Mouse (Mus musculus): ENCODE data around the gene Cep164. TPM values are rescaled to one million over a fixed set of nuclear protein-coding genes. Genes with fewer than 3 reads are reported as not detected.
A peak's percentile ranks its signal among the peaks of the same experiment; 100 is the strongest.

The Cep164 gene
- polyA plus RNA-seq, 1 experiment from 2014 or later: 20.6 TPM

DNA sequence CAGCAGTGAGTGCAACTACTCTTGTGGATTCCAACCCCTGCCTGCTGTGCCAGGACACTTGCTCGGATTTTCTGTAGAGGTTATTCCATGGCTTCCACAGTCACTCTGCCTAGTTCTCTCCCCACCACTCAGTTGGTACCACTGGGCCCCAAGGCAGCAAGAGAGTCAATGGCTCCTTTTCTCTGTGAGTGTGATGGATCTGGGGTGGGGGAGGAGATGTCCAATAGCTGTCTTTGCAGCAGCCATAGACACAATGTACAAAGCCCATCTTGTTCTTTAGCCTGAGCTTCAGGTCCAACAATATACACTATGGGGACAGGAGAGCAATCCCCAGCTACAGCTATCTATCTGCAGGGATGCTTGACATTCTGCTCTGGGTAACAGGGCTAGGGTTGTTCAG is 25.6 kb upstream of the Cep164 start:
- TF ChIP-seq CTCF (IDR thresholded peaks at IDR 0.05; ENCODE audit: low read depth): no peak
- Histone ChIP-seq H3K4me2 (ENCODE audit: low read length) (no peak overlapping the region), H3K4me3 (replicated peaks; ENCODE audit: low read depth, low read length) (no peak overlapping the region), H3K27me3 (ENCODE audit: insufficient read depth, low read length) (no peaks in the 10 kb centered on the region), H3K9me3 (replicated peaks; ENCODE audit: low read length) (no peaks in the 10 kb centered on the region), H3K36me3 (ENCODE audit: insufficient read depth, low read length) (peaks cover 20% of the 10 kb centered on the region), H3K4me1 (replicated peaks; ENCODE audit: insufficient read depth, low read length) (peaks cover 22% of the 10 kb centered on the region), H3K27ac (no peak overlapping the region), H3K9ac (ENCODE audit: low read depth, low read length) (no peak overlapping the region)
- no peak for ATAC-seq (replicated peaks; ENCODE audit: low FRiP score, low read depth)
- 82% methylated on average over 1 of the region's 1 CpGs for WGBS
- DNase-seq (ENCODE audit: low spot score): no peak

DNA sequence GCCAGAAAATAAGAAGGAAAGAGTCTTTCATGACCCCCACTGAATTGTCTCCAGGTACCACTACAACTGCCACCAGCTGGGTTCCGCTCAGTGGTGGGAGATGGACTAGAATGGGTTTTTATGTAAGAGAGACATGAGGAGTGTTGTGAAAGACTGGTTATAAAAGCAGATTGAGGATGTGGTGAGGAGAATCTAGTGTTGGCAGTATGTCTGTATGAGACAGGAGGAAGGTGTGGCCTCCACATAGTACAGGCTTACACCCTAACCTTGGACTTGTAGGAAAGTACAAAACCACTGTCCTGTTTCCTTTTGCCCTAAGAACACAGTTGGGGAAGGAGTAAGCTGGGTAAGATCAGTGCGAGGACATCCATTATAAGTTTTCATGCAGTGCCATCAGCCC is 25.2 kb upstream of the Cep164 start:
- TF ChIP-seq CTCF (IDR thresholded peaks at IDR 0.05; ENCODE audit: low read depth): no peak
- peaks cover 23% of the 10 kb centered on the region for H3K4me1 ChIP-seq (replicated peaks; ENCODE audit: insufficient read depth, low read length)
- H3K27ac ChIP-seq: no peak overlapping the region
- H3K27me3 ChIP-seq (ENCODE audit: insufficient read depth, low read length): no peaks in the 10 kb centered on the region
- no peak for ATAC-seq (replicated peaks; ENCODE audit: low FRiP score, low read depth)
- H3K4me3 ChIP-seq (replicated peaks; ENCODE audit: low read depth, low read length): no peak overlapping the region
- peaks cover 16% of the 10 kb centered on the region for H3K36me3 ChIP-seq (ENCODE audit: insufficient read depth, low read length)
- no peak overlapping the region for H3K4me2 ChIP-seq (ENCODE audit: low read length)
- no peak overlapping the region for H3K9ac ChIP-seq (ENCODE audit: low read depth, low read length)
- 97% methylated on average over 2 of the region's 2 CpGs for WGBS
- no peaks in the 10 kb centered on the region for H3K9me3 ChIP-seq (replicated peaks; ENCODE audit: low read length)
- no peak for DNase-seq (ENCODE audit: low spot score)

DNA sequence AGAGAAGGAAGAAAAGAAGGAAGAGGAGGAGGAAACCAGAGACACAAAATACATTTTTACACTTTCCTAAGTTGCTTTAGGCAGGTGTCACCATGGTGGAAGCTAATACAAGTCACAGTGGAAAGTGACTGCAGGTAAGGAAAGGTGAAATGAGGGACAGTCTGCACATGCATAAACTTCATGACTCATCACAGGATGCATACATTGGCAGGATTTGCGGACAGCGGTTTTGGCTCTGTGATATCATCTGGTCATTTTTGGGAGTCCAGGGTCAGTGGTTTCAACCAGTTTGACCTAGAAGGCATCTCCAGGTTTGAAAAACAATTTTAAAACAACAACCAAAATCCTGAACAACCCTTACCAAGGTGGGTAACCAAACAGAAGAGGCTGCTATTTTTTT is 23.3 kb upstream of the Cep164 start:
- no peak for TF ChIP-seq CTCF (IDR thresholded peaks at IDR 0.05; ENCODE audit: low read depth)
- DNase-seq (ENCODE audit: low spot score): no peak
- H3K9ac ChIP-seq (ENCODE audit: low read depth, low read length): no peak overlapping the region
- WGBS: 93% methylated on average over 2 of the region's 2 CpGs
- H3K4me3 ChIP-seq (replicated peaks; ENCODE audit: low read depth, low read length): no peak overlapping the region
- H3K27me3 ChIP-seq (ENCODE audit: insufficient read depth, low read length): no peaks in the 10 kb centered on the region
- no peak for ATAC-seq (replicated peaks; ENCODE audit: low FRiP score, low read depth)
- H3K4me1 ChIP-seq (replicated peaks; ENCODE audit: insufficient read depth, low read length): peaks cover 25% of the 10 kb centered on the region
- H3K9me3 ChIP-seq (replicated peaks; ENCODE audit: low read length): no peaks in the 10 kb centered on the region
- H3K36me3 ChIP-seq (ENCODE audit: insufficient read depth, low read length): 0 out of 2 replicates have a peak, but pooled peaks cover 6% of the 10 kb centered on the region
- 0 out of 2 replicates have a peak overlapping the region, but pooled peaks have one; percentile 88 for H3K27ac ChIP-seq
- no peak overlapping the region for H3K4me2 ChIP-seq (ENCODE audit: low read length)

DNA sequence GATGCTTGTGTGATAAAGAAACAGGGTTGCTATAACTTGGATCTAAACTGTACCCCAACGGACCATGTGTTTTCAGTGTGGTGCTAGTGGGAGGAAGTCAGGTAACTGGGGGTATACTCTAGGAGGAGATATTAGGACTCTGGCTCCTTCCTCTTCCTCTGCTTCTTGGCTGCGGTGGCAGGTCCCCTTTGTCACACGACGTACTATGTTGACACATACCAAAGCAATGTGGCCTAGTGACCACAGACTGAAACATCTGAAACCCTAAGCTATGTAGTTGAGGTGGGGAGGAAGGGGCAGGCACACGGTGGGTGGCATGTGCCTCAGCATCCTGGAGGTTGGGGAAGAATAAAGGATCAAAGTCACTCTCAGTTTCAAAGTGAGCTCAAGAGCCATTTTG is 22.8 kb upstream of the Cep164 start:
- H3K27ac ChIP-seq: peak overlapping the region; percentile 88
- peaks cover 25% of the 10 kb centered on the region for H3K4me1 ChIP-seq (replicated peaks; ENCODE audit: insufficient read depth, low read length)
- H3K9ac ChIP-seq (ENCODE audit: low read depth, low read length): no peak overlapping the region
- 54% methylated on average over 5 of the region's 5 CpGs for whole genome bisulfite sequencing
- ATAC-seq (replicated peaks; ENCODE audit: low FRiP score, low read depth): no peak
- H3K36me3 ChIP-seq (ENCODE audit: insufficient read depth, low read length): 0 out of 2 replicates have a peak, but pooled peaks cover 6% of the 10 kb centered on the region
- H3K4me2 ChIP-seq (ENCODE audit: low read length): no peak overlapping the region
- no peak for DNase-seq (ENCODE audit: low spot score)
- H3K9me3 ChIP-seq (replicated peaks; ENCODE audit: low read length): no peaks in the 10 kb centered on the region
- no peak overlapping the region for H3K4me3 ChIP-seq (replicated peaks; ENCODE audit: low read depth, low read length)
- no peak for TF ChIP-seq CTCF (IDR thresholded peaks at IDR 0.05; ENCODE audit: low read depth)
- H3K27me3 ChIP-seq (ENCODE audit: insufficient read depth, low read length): no peaks in the 10 kb centered on the region

DNA sequence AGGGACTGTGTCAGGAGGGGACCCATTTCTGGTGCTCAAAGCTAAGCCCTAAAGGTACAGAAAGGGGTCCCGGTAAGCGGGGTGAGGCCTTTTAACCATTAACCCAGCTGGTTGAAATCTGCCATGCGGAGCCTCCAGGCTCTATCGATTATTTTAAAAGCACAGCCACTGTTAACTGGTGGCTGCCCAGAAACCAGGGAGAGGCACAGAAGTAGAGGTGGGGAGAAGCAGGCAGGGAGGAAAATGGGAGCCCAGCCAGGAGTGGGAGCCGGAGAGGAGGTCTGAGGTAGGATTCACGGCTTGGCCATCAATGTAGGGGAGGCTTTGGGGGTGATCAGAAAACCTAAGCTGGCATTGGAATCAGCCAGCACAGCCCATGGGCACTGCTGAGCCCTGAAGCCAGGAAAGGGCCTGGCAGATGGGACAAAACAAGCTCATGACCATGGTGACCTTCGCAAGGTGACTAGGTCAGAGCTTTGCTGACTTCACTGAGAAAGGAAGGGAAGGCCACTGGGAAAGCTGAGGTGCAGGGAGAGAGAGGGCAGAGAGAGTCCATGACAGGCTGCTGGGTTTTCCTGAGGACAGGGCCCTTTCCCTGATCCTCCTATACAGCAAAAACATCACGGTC is 22.2 kb upstream of the Cep164 start:
- Histone ChIP-seq H3K4me2 (ENCODE audit: low read length) (no peak overlapping the region), H3K9me3 (replicated peaks; ENCODE audit: low read length) (no peaks in the 10 kb centered on the region), H3K36me3 (ENCODE audit: insufficient read depth, low read length) (0 out of 2 replicates have a peak, but pooled peaks cover 2% of the 10 kb centered on the region), H3K4me3 (replicated peaks; ENCODE audit: low read depth, low read length) (no peak overlapping the region), H3K4me1 (replicated peaks; ENCODE audit: insufficient read depth, low read length) (peaks cover 25% of the 10 kb centered on the region), H3K27me3 (ENCODE audit: insufficient read depth, low read length) (no peaks in the 10 kb centered on the region), H3K27ac (peak overlapping the region; percentile 88), H3K9ac (ENCODE audit: low read depth, low read length) (no peak overlapping the region)
- TF ChIP-seq CTCF (IDR thresholded peaks at IDR 0.05; ENCODE audit: low read depth): no peak
- DNase-seq (ENCODE audit: low spot score): no peak
- 51% methylated on average over 8 of the region's 8 CpGs for WGBS
- 0 out of 2 replicates have a peak, but pooled peaks have one; percentile 29 for ATAC-seq (replicated peaks; ENCODE audit: low FRiP score, low read depth)

DNA sequence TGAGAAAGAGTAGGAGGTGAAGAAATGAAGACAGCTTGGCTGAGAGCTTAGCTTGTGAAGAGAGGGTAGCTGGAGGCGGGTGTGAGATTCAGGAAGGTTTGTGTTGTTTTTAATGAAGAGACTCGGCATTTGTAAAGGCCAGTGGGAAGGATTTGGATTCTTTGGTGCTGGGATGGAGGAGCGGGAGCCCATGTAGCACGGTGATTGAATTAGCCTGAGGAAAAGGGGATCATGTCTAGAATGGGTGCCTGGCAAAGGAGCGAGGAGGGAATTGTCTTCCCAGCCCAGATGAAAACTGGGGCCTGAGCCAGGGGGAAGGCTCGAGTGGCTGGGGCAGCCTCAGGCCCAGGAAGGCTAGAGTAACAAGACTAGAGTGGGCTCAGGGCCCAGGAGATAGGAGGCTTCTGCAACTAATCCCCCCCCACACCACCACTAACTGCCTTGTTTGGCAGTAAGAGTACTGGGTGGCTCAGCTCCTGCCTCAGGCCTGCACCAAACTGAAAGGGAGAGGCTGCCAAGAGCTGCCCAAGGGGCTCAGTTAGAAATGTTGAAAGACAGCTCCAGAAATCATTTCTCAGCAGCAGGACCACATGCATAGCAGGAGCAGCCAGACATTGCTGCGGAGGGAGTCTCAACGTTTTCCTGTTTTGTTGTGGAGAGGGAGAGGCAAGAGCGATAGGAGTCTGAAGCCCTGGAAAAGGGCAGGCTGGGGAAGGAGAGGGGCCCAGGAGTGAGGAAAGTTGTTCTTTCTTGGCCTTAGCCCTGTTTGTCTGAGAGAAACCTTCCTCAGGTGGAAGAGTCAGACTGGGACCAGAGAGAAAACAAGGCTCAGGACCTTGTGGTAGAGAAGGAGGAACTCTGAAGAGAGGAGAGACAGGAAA is 21.3 kb upstream of the Cep164 start:
- peaks cover 25% of the 10 kb centered on the region for H3K4me1 ChIP-seq (replicated peaks; ENCODE audit: insufficient read depth, low read length)
- no peak overlapping the region for H3K9ac ChIP-seq (ENCODE audit: low read depth, low read length)
- peak; percentile 27 for DNase-seq (ENCODE audit: low spot score)
- WGBS: 48% methylated on average over 9 of the region's 9 CpGs
- peak overlapping the region; percentile 88 for H3K27ac ChIP-seq
- TF ChIP-seq CTCF (IDR thresholded peaks at IDR 0.05; ENCODE audit: low read depth): no peak
- H3K4me3 ChIP-seq (replicated peaks; ENCODE audit: low read depth, low read length): no peak overlapping the region
- no peaks in the 10 kb centered on the region for H3K36me3 ChIP-seq (ENCODE audit: insufficient read depth, low read length)
- no peaks in the 10 kb centered on the region for H3K27me3 ChIP-seq (ENCODE audit: insufficient read depth, low read length)
- no peak for ATAC-seq (replicated peaks; ENCODE audit: low FRiP score, low read depth)
- H3K9me3 ChIP-seq (replicated peaks; ENCODE audit: low read length): no peaks in the 10 kb centered on the region
- no peak overlapping the region for H3K4me2 ChIP-seq (ENCODE audit: low read length)

All from kidney, postnatal 0 days (tissue).